ENCODE assay signal across 18 mouse cellular contexts in the genomic region with DNA sequence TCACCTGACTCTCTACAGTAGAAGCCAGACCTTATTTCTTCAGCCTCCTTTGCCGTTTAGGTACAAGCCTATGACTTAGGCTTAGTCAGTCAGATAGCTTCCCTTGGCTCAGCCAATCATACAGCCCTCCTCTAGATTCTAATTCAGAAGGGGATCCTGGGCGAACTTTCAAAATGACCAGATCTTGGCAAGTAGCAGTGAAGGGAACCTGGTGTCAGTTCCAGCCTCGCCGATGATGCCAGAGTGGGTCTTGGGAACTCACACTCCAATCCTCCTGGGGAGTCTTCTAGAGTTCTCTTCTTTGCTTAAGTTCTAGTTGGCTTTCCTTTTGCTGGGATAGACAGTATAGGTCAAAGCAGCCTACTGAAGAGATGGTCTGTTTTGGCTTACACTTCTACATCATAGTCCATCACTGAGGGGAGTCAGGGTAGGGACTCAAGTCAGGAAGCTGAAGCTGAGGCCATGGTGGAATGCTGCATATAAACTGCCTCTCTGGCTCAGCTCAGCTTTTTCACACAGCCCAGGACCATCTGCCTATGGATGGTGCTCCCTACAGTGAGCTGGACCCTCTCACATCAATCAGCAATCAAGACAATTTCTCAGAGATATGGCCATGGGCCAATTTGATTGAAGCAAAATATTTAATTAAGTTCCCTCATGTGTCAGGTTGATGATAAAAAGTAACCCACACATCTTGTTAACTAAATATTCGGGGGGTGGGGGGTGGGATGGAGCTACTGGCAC.
DNase-seq lines count a peak whose midpoint lies in the region; ATAC-seq and TF ChIP-seq lines count a peak whose summit lies in the region.
"Had no signal": no experiment of that assay in that cellular context is flagged by ENCODE, and none has a peak within 500 bp of the region (broad histone marks: within the 10 kb centered on the region; RNA-seq: fewer than 3 reads in every experiment).

No protein-coding gene starts in this region.

- H3K27ac ChIP-seq in forebrain, embryonic 12.5 days: no peak overlapping the region
- H3K27ac ChIP-seq in forebrain, embryonic 10.5 days: no peak overlapping the region
- peak overlapping the region; percentile 33 for H3K27ac ChIP-seq in midbrain, embryonic 14.5 days (replicated peaks; ENCODE audit: low read depth, low read length)
- no peak overlapping the region for H3K27ac ChIP-seq in thymus, adult 2 months (ENCODE audit: control insufficient read depth, insufficient read depth, low read length)
- H3K27ac ChIP-seq: heart, embryonic 15.5 days; limb, embryonic 15.5 days had no signal

- no peak overlapping the region for H3K4me3 ChIP-seq in forebrain, embryonic 12.5 days (replicated peaks)
- no peak overlapping the region for H3K4me3 ChIP-seq in forebrain, embryonic 10.5 days
- no peak overlapping the region for H3K4me3 ChIP-seq in midbrain, embryonic 14.5 days (replicated peaks; ENCODE audit: low read depth, low read length)
- no peak overlapping the region for H3K4me3 ChIP-seq in thymus, adult 2 months (ENCODE audit: control insufficient read depth, insufficient read depth, low read length)
- H3K4me3 ChIP-seq: heart, embryonic 15.5 days; limb, embryonic 15.5 days; megakaryocyte, embryonic 14.5 days had no signal

- H3K27me3 ChIP-seq in forebrain, embryonic 12.5 days: no peaks in the 10 kb centered on the region
- no peaks in the 10 kb centered on the region for H3K27me3 ChIP-seq in forebrain, embryonic 10.5 days (ENCODE audit: poor library complexity, severe bottlenecking)
- no peaks in the 10 kb centered on the region for H3K27me3 ChIP-seq in midbrain, embryonic 14.5 days (ENCODE audit: control insufficient read depth, insufficient read depth, low read length)
- no peaks in the 10 kb centered on the region for H3K27me3 ChIP-seq in thymus, adult 2 months (ENCODE audit: control insufficient read depth, insufficient read depth, low read length)
- H3K27me3 ChIP-seq: heart, embryonic 15.5 days; limb, embryonic 15.5 days; megakaryocyte, embryonic 14.5 days had no signal

- no peak for DNase-seq in forebrain, embryonic 10.5 days (ENCODE audit: extremely low spot score, low spot score)
- DNase-seq in retina, postnatal 1 day: peak; percentile 73
- no peak for DNase-seq in retina, embryonic 14.5 days (ENCODE audit: low spot score)
- DNase-seq in midbrain, embryonic 14.5 days: peak; percentile 39
- DNase-seq in adrenal gland, adult 18-20 months (ENCODE audit: low spot score in 2 of 2): no peak
- no peak for DNase-seq in thymus, adult 2 months
- DNase-seq: adrenal gland, postnatal 10 days; cerebellum, adult 8-10 months; heart, adult 18-20 months; kidney, adult 8-10 months; kidney, postnatal 25 days; lung, postnatal 10 days; right cerebral cortex, postnatal 4 days; thymus, postnatal 36 days had no signal

- H3K4me2 ChIP-seq in forebrain, embryonic 12.5 days: no peak overlapping the region
- H3K4me2 ChIP-seq in midbrain, embryonic 14.5 days (ENCODE audit: low read length): no peak overlapping the region
- H3K4me2 ChIP-seq: heart, embryonic 15.5 days; limb, embryonic 15.5 days had no signal

- H3K9me3 ChIP-seq in forebrain, embryonic 12.5 days: no peaks in the 10 kb centered on the region
- no peaks in the 10 kb centered on the region for H3K9me3 ChIP-seq in forebrain, embryonic 10.5 days
- H3K9me3 ChIP-seq in midbrain, embryonic 14.5 days (ENCODE audit: control insufficient read depth, low read length): no peaks in the 10 kb centered on the region
- H3K9me3 ChIP-seq: heart, embryonic 15.5 days; limb, embryonic 15.5 days; megakaryocyte, embryonic 14.5 days had no signal

- 81% methylated on average over 5 of the region's 5 CpGs for WGBS in forebrain, embryonic 12.5 days
- WGBS in forebrain, embryonic 10.5 days: 88% methylated on average over 5 of the region's 5 CpGs
- WGBS in midbrain, embryonic 14.5 days: 86% methylated on average over 5 of the region's 5 CpGs
- 91% methylated on average over 5 of the region's 5 CpGs for WGBS in thymus, adult 2 months

- H3K4me1 ChIP-seq in forebrain, embryonic 12.5 days: peaks cover 16% of the 10 kb centered on the region
- no peaks in the 10 kb centered on the region for H3K4me1 ChIP-seq in forebrain, embryonic 10.5 days
- peaks cover 14% of the 10 kb centered on the region for H3K4me1 ChIP-seq in midbrain, embryonic 14.5 days (ENCODE audit: control insufficient read depth, insufficient read depth, low read length)
- H3K4me1 ChIP-seq in thymus, adult 2 months (replicated peaks; ENCODE audit: control insufficient read depth, insufficient read depth, low read length): no peaks in the 10 kb centered on the region
- H3K4me1 ChIP-seq: heart, embryonic 15.5 days; limb, embryonic 15.5 days; megakaryocyte, embryonic 14.5 days had no signal

- TF ChIP-seq CTCF in thymus, adult 2 months (IDR thresholded peaks at IDR 0.05; ENCODE audit: borderline replicate concordance, control insufficient read depth, extremely low read depth, insufficient read depth, low read length, poor library complexity): no peak

- H3K9ac ChIP-seq in forebrain, embryonic 12.5 days: no peak overlapping the region
- H3K9ac ChIP-seq in midbrain, embryonic 14.5 days (replicated peaks; ENCODE audit: low read length): no peak overlapping the region
- H3K9ac ChIP-seq: heart, embryonic 15.5 days; limb, embryonic 15.5 days had no signal

- peak; percentile 86; the same call in 1 of the 2 replicates for ATAC-seq in forebrain, embryonic 12.5 days (ENCODE audit: low FRiP score)
- peak; percentile 66; the same call in 1 of the 2 replicates for ATAC-seq in midbrain, embryonic 14.5 days (ENCODE audit: low FRiP score, low TSS enrichment)

- H3K36me3 ChIP-seq in forebrain, embryonic 12.5 days (replicated peaks): no peaks in the 10 kb centered on the region
- H3K36me3 ChIP-seq in forebrain, embryonic 10.5 days (replicated peaks): no peaks in the 10 kb centered on the region
- no peaks in the 10 kb centered on the region for H3K36me3 ChIP-seq in midbrain, embryonic 14.5 days (ENCODE audit: control insufficient read depth, insufficient read depth, low read length)
- no peaks in the 10 kb centered on the region for H3K36me3 ChIP-seq in thymus, adult 2 months (ENCODE audit: control insufficient read depth, insufficient read depth, low read length)
- H3K36me3 ChIP-seq: heart, embryonic 15.5 days; limb, embryonic 15.5 days had no signal

- TF ChIP-seq POLR2A in thymus, adult 2 months (IDR thresholded peaks at IDR 0.05; ENCODE audit: control insufficient read depth, extremely low read depth, insufficient read depth, low read length, poor library complexity): no peak

Comparison
In these comparisons a context has a peak if more than half of its experiments do, and no peak if none do; other contexts are left out.
1. DNase-seq: peak in retina, postnatal 1 day (single experiment) and midbrain, embryonic 14.5 days (single experiment); none in forebrain, embryonic 10.5 days (single experiment), retina, embryonic 14.5 days (single experiment), adrenal gland, adult 18-20 months (0 of 2) and thymus, adult 2 months (single experiment).